Mouse (Mus musculus): Measurements from ENCODE around the gene Rras2. TPM values are rescaled to one million over a fixed set of nuclear protein-coding genes. Genes with fewer than 3 reads are reported as not detected.

Gene Rras2
- total RNA-seq, 2 experiments from 2014 or later: 34.6 to 36.9 TPM

GRCm38 (mm10) chr7:114074595-114074994 lies 43.0 kb downstream of the Rras2 start:
- DNase-seq (ENCODE audit: extremely low spot score in 1 of 2, low spot score in 1 of 2): no peak

DNA sequence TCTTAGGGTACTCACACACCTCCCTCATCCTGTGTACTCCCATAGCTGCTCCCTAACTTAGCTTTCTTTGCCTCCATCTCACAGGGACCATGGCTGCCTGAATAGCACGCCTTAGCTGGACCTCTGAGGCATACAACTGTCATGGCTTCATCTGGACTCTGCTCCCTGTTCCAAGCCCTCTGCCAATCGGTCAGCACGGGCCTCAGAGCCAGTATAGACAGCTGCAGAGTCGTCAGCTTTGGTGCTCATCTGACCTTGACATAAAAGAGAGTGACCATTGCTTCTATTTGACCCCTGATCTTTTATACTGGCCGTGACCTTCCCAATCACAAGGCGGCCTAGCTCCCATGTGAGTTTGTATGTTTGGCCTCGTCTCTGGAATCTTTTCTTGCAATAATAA lies 43.4 kb downstream of the Rras2 start:
- DNase-seq (ENCODE audit: extremely low spot score in 1 of 2, low spot score in 1 of 2): no peak

GRCm38 (mm10) chr7:114071851-114072616 lies 45.5 kb downstream of the Rras2 start:
- DNase-seq (ENCODE audit: extremely low spot score in 1 of 2, low spot score in 1 of 2): no peak

DNA sequence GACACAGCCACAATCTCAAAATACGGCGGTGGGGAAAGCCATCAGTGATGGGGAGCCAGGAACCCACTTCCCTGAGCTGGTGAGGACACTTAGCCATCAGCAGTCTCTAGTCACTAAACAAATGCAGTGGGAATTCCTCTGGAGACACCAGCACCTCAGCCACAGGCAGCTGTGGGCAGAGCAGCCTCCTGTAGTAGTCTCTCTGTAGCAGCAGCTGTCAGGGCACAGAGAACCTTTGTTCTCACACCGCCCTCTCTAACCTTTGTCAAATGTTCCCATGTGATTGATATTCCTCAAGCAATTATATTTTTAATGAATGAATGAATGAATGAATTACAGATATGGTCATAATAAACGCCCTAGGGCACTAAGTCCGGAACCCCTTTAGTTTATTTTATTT lies 46.2 kb downstream of the Rras2 start:
- no peak for DNase-seq (ENCODE audit: extremely low spot score in 1 of 2, low spot score in 1 of 2)

DNA sequence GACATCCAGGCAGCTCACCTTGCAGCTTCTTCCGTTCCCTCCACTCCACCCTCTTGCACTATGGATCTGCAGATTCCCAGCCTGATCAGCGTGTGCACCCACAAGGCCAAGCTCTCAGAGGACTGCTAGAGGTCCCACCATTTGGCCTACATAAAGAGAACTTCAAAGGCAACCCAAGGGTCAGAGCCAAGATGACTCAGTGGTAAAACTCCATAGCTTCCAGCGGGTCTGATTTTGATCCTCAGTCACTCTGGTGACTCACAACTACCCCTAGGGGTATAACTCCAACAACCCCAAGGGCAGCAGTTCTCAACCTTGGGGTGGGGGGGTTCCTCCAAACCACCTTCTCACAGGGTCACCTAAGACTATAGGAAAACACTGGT lies 47.1 kb downstream of the Rras2 start:
- no peak for DNase-seq (ENCODE audit: extremely low spot score in 1 of 2, low spot score in 1 of 2)

DNA sequence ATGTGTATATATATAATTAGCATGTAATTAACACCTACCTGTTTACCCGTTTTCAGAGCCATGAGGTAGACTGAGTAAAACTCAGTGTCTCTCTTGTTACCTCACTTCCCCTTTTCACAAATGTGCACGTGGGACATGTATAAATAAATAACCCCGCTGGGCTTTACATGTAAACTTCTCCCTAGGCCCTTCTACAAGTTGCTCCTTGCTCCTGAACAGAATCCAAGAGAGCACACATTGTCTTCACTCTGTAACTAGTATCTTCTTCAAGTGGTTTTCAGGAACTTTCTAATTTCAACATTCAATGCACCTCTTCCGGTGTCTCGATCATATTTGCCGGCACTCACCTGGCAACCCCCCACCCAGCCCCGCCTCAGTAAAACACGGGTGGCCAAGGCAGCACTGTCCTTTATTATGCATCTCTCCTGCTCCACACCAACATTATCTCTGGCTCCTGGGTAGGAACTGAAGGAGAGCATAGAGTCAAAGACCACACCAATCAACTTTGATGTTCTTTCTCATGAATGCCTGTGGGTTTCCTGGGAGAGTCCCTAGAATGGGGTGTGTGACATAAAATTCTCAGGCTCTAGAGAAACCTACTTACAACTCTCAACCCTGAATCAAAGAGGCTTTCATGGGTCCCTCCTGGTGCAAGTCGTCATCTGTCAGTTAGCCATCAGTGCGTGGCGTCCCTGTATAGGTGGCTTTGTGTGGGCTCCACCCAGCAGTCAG lies 47.7 kb downstream of the Rras2 start:
- DNase-seq (ENCODE audit: extremely low spot score in 1 of 2, low spot score in 1 of 2): no peak

GRCm38 (mm10) chr7:114068956-114069533 lies 48.5 kb downstream of the Rras2 start:
- DNase-seq (ENCODE audit: extremely low spot score in 1 of 2, low spot score in 1 of 2): no peak

GRCm38 (mm10) chr7:114066529-114067178 lies 50.9 kb downstream of the Rras2 start:
- peak; percentile 75 to 85 for DNase-seq (ENCODE audit: extremely low spot score in 1 of 2, low spot score in 1 of 2)

- no peak for DNase-seq (ENCODE audit: extremely low spot score in 1 of 2, low spot score in 1 of 2)
Observed at GRCm38 (mm10) chr7:114065407-114066185, 52.0 kb downstream of the Rras2 start.

DNA sequence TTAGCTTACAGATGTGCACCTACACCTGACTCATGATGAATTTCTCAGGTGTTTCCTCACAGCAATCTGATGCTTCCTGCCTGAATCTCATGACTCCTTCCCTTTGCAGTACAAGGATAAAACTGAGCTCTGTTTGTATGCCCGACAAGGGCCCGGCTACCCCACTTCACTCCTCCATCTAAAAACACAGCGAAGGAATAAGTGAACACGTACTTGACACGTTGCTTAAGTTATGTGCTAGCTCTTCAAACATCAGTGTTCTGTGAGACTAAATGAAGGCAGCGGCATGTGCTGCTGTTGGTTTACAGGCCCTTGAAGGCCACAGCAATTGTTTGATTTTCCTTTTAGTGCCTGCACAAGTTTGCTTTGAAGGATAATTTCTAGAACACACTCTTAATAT lies 53.6 kb downstream of the Rras2 start:
- DNase-seq (ENCODE audit: extremely low spot score in 1 of 2, low spot score in 1 of 2): no peak

DNA sequence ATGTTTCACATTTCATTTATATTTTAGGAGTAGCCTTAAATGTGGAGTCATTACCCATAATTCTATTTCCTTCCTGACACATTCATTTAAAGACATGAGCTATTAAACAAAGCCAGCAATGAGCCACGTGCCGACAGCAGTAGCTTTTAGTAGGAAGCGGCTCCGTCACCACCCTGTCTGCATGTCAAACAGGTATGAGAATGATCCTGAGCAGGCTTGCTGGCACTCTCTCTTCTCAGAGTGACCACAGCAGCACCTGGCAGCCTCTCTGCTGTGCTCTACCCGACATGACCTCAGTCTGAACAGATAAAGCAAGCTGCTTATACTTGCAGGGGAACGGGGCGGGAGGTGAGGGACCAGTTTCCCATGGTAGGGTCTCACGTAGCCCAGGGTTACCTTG lies 54.0 kb downstream of the Rras2 start:
- no peak for DNase-seq (ENCODE audit: extremely low spot score in 1 of 2, low spot score in 1 of 2)

DNA sequence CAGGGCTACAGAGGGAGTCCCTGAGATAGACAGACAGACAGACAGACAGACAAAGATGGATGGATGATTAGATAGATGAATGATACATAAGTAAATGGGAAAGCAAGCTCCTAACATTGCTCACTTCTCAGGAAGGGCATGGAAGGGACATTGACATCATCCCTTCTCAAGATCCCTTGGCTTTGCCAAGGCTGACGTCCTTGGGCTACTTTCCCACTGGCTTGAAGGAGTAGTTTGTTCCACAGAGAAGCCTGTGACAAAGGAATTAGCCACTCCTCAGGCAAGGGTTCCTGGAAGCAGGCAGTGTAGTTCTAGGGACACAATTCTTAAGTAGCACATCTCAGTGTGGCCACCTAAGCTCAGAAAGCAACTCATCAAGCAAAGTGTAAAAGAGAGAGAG lies 55.1 kb downstream of the Rras2 start:
- DNase-seq (ENCODE audit: extremely low spot score in 1 of 2, low spot score in 1 of 2): no peak

GRCm38 (mm10) chr7:114060445-114060844 lies 57.1 kb downstream of the Rras2 start:
- DNase-seq (ENCODE audit: extremely low spot score in 1 of 2, low spot score in 1 of 2): no peak

DNA sequence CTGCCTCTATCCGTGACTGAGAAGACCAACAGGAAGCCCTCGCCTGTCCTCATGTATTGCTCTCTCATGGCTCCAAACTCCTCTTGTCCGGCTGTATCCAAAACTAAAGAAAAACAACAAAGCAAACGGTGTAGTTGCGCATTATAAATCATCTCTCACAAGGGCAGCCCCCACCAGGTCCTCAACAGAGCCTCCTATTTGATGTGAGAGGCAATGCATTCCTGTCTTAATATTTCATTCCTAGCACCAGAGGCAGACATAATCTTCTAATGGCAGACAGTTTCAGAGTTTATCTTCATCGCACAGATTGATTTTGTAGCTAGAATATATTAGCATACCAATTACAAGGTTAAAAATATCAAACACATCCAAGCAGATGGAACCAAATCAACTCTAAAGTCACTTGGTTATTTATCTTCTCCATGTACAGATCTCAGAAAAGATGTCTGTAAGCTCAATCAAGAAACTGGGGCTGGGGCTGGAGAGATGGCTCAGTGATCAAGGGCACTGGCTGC lies 58.6 kb downstream of the Rras2 start:
- no peak for DNase-seq (ENCODE audit: extremely low spot score in 1 of 2, low spot score in 1 of 2)

DNA sequence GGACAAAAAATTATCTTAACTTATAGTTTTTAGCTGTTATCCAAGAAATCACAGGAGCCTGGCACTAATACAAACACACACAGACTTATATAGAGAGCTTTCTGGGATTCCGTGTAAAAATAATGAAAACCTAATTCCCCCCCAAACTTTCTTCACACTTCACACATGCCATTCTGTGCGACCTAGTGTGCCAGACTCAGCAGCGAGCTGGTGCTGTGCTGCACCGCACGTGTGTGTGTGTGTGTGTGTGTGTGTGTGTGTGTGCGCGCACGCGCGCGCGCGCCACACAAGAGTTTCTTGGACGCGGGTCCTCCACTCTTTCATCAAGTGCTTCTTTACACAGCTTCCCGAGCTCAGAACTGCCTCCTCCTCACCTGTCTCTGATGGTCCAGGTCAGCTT lies 59.4 kb downstream of the Rras2 start:
- DNase-seq (ENCODE audit: extremely low spot score in 1 of 2, low spot score in 1 of 2): no peak

- DNase-seq (ENCODE audit: extremely low spot score in 1 of 2, low spot score in 1 of 2): no peak
Observed at GRCm38 (mm10) chr7:114053720-114054119, 63.9 kb downstream of the Rras2 start.

DNA sequence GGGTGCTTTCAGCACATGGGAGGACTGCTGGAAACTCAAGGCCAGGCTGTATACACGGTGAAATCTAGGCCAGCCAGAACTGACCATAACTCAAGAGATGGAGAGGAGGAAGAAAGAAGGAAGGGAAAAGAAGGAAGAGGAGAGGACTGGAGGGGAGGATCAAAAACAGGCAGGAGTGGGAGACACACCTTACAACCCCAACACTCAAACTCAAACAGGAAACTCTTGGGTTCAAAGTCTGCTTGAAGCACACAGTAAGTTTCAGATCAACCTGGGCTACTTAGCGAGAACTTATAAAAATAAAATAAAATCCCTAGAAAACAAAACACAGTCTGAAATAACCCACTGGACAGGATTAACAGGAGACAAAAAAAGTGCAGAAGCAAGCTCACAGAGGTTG lies 71.8 kb downstream of the Rras2 start:
- DNase-seq (ENCODE audit: extremely low spot score in 1 of 2, low spot score in 1 of 2): no peak

DNA sequence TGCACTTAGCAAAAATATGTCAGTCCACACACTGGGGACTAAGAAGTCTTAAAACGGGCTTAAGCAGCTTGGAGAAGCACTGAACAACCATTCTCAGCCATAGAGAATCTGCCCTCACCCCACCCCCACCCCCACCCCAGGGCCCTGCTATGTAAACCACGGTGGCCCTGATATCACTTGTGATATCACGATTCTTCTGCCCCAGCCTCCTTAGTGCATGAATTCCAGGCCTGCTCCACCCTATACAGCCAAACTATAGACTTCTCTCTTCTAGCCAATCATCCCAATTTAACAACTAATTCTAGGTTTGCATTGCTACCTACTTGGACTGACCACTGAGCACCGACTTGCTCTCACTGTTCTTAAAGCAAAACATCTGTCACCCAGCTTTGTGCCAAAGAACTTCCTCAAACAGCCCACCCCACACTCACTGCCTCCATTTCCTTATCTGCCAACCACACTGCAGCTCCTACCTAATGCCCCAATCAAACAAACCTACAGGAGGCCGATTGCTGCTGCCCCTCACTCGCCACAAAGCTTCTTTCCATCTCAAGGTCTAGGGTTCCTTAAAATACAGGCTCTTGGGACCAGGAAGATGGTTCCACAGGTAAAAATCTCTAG lies 73.5 kb downstream of the Rras2 start:
- no peak for DNase-seq (ENCODE audit: extremely low spot score in 1 of 2, low spot score in 1 of 2)

DNA sequence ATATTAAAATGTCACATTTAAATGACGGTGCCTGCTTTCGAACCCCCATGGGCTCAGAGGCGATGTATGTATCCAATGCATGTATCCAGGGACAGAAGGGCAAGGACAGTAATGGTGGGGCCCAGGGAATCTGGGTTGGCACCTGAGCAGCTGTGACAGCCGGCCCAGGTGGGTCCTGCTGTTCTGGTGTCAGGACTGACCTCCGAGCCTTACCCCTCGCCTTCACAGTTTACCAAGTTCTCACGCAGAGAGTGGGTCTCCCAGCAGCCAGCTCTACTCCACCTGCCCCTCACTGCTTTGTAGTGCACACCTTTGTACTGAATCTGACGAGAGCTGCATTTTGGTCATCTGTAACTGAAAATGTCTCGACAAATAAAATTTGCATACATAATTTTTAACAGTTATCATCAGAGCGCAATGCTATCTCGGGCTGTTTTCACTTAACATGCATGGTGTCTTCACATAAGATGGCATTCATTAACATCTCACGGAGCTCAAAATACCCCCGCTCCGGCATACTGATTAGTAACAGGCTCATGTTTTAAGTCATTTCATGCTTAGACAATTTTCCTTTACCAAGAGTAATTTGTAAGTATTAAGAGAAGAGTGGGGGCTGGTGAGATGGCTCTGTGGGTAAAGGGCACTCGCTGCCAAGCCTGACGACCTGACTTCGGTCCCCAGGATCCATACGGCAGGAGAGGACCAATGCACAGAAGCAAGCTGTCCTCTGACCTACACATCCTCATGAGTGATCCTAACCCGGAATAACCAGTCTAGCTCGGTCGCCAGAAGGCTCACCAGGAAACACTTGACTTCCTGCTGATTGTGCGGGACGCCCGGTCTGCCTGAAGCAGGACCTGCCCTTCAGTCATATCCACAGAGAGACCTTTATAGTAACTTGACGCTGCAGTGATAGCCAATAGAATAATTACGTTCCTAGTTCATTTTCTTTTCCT lies 74.3 kb downstream of the Rras2 start:
- DNase-seq (ENCODE audit: extremely low spot score in 1 of 2, low spot score in 1 of 2): no peak
